Mouse (Mus musculus): ENCODE measurements around the gene Camk1d.

Camk1d gene

DNA sequence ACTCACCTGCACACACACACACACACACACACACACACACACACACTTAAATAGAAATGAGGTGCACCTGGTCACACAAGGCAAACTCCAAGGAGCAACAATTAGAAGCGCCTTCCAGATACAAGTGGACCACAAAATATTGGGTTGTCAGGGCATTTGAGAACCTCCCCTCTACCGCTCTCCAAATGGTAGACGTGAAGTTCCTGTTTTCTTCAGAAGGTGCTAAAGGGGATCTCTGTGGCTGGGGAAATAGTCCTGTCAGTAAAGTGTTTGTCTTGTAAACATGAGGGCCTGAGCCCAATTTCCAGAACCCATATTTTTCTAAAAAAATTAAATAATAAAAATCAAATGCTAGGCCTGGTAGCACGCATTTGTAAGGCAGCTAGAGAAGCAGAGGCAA is 4.4 kb downstream of the Camk1d start:
- DNase-seq (ENCODE audit: low read depth, low spot score) = no peak

DNA sequence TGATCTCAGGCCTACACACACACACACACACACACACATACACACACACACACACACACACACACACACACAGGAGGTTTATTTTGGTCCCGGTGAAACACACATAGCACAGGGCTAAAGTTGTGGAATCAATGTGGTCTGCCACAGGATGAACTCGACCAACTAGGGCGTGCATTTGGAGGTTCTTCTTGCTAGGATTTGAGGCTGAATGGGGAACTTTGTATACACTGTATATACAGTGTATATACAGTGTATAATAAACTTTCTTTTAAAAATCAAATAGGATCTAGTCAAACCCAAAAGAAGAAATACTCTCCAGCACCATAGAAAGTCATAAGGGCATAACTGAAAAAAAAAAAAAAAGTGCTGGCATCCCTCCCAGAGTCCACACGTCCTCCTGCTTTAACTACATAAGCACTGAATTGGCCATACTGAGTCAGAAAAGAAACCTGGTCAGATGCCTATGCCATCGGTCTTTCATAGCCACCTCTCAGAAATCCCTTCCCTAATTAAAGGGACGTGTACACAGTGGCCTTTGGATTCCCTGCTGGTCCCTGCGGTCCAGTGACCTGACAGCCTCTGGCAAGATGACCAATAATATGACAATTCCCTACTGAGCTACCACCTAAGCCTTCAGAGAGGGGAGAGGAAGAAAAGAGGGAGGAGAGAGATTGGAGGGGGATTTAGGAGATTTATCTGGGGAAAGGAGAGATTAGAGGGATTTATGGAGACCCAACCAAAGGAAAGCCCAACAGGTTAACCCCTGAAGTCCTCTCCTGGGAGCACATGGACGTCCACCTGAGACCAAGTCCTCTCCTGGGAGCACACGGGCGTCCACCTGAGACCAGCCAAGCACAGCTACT is 6.2 kb downstream of the Camk1d start:
- DNase-seq (ENCODE audit: low read depth, low spot score) = no peak

DNA sequence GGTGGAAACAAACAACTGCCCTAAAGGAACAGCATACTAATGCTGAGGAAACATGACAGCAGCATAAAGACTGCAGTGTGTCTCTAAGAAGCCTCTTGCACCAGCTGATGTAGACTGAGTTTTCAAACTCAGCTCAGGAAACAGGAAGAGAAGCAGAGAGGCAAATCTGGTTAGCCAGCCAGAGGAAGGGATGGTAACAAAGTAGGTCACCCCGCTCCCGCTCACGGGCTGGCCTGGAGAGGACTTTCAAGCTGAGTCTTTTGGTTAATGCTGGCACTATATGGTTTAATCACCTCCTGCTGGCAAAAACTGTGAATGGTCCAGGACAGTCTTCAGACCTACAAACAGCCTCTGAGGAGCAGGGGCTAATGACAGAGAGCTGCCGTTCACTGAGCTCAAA is 7.7 kb downstream of the Camk1d start:
- DNase-seq (ENCODE audit: low read depth, low spot score) = no peak

DNA sequence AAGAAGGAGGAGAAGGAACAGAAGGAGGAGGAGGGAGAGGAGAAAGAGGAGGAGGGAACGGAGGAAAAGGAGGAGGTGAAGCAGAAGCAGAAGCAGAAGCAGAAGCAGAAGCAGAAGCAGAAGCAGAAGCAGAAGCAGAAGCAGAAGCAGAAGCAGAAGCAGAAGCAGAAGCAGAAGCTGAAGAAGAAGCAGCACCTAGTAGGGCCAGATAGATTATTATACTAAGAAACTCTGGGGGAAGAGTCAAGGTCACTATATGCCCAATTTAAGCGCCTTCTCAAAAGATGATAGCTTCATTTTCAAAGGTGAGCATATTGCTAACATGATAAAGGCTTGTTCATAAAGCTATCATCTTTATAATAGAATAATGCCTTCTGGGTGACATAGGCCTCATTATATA is 11.9 kb downstream of the Camk1d start:
- DNase-seq (ENCODE audit: low read depth, low spot score) = no peak

DNA sequence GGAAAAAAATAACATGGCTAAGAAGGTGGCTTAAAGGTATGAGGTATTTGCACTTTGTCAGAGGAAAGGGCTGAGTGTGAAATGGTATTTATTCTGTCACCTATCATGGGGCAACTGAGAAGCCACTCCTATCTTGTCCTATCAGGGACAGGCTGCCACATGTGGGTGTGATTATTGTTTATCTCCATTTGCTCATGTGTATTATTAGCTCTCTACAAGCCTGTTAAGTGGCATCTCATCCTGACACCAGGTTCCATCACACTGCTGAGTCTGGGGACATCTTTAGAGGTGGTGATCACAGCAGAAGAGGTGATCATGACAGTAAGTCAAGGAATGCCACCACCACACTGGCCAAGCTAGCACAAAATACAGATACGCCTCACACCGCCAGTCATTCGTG is 13.4 kb downstream of the Camk1d start:
- no peak for DNase-seq (ENCODE audit: low read depth, low spot score)

DNA sequence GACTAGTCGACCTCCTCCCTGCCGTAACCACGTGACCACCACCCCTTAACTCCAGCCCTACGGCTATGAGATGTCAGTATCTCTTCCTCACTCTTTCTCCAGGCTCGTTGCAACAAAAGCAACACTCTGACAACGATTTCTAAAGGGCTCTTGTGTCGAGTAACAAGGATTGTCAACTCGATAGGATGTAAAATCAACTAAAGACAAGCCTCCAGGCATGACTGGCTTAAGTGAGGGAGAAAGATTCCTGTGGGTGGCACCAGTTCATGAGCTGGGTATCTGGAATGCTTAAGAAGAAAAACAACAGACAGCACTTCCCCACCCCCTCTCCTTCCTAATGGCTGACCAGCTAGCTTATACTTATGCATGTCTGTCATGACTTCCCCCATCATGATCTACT is 15.9 kb downstream of the Camk1d start:
- no peak for DNase-seq (ENCODE audit: low read depth, low spot score)

DNA sequence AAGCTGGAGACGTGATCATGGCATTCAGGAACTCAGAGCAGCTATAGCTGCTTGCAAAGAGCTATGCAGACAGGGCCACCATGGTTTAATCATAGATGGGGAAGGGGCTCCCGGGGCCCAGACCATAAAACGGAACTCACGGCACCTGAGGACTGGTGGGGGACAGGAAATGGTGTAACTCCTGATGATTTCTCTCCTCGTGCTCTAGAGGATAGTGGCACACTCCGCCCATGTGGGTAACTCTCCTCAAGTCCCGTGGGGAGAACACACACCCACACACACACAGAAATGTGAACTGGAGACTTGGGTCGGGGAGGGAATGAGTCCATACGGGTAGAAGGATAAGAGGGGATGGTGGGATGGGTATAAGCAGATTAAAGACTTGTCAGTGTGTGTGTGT is 20.2 kb downstream of the Camk1d start:
- DNase-seq (ENCODE audit: low read depth, low spot score) = no peak

DNA sequence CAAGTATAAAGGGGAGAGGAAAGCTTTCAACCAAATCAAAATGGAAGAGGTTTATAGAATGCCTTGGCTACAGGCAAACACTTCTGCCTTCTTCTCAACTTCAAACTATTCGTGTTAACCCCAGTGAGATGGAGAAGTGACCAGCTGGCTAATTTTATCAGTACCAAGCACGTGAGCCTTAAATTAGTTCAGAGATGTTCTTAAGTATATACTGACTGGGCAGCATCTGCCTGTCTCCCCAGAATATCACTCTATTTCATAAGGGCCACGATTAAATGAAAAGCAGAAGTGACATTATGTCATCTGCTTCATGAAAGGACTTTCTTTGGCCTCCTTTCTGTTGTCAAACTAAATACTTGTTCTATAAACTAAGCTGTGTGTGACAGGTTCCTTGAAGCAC is 22.6 kb downstream of the Camk1d start:
- no peak for DNase-seq (ENCODE audit: low read depth, low spot score)

DNA sequence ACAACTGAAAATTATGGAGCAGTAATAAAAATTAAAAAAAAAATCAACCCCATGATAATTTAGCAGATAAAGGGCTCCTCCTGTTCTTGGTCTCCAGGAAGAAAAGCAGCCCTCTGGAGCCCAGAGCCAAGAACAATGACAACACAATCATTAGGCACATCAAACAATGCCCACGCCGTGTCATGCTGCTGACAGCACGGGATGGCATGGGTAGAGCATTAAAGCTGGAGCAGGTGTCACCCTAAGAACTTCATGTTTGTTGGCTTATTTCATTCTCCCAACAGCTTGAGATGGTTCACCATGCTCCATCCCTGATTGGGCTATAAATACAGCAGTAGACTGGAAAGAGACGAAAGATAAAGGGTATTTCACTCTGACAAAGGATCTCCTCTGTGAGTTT is 30.9 kb downstream of the Camk1d start:
- DNase-seq (ENCODE audit: low read depth, low spot score) = no peak

DNA sequence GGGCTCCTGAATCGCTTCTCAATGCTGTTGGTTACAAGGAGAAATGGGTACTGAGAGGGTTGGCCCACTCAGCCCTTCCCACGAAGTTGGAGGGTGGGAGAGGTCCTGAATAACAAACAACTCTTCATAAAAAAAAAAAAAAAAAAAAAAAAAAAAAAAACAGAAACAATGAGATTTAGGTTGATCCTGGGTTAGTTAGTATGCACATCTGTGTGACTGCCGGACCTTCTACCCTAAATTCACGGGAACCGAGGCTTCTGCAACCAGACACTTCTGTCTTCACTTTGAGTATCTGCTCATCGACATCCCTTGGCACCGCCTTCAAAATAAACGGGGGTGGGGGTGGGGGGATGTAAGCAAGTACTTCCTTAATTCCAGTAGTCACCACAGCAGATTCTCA is 32.4 kb downstream of the Camk1d start:
- no peak for DNase-seq (ENCODE audit: low read depth, low spot score)

DNA sequence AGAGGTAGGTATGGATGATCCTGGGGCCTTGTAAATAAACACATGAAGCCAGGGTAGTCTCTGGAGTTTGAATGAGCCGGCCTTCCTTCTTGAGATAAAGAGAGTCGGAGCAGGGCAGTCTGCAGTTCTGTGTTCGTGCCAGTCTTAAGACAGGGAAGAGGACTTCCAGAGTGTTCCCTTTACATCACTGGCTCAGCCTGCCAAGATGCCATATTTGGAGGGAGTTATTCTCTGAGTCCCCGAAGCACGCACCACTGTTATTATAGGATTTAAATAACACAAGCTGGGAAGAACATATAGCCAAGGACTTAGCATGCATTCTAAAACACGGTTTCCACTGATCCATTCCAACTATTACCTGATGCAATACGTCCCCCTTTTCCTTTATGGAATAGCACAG is 33.0 kb downstream of the Camk1d start:
- DNase-seq (ENCODE audit: low read depth, low spot score) = no peak

DNA sequence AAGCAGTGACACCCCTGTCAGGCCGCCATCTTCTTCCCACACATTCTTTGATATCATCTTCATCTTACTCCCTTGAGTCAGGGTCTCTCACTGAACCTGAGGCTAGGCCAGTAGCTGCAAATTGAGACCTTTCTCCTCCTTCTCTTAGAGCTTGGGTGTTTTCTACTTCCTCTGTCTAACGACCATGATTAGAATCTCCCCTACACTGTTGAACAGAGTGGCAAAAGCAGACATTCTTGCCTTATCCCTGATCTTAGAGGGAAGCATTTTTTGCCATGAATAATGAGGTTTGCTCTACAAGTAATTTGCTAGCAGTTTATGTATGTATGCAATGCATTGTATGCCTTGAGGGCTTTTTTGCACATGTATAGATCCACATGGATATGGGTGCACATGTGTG is 35.3 kb downstream of the Camk1d start:
- no peak for DNase-seq (ENCODE audit: low read depth, low spot score)

DNA sequence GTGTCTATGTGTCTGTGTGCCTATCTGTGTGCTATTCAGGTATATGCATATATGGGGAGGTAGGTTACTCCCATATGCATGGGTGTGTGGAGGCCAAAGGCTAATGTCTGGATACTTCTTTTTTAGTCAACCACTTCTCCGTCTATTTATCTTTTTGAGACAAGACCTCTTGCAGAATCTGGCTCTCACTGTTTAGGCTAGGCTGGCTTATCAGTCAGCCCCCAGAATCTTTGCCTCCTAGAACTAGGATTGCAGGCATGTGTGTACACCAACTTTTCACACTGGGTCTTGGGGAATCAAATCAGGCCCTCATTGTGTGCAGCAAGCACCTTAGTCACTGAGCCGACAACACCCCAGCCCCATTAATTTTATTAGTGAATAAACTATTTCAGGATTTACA is 36.8 kb downstream of the Camk1d start:
- DNase-seq (ENCODE audit: low read depth, low spot score) = no peak

DNA sequence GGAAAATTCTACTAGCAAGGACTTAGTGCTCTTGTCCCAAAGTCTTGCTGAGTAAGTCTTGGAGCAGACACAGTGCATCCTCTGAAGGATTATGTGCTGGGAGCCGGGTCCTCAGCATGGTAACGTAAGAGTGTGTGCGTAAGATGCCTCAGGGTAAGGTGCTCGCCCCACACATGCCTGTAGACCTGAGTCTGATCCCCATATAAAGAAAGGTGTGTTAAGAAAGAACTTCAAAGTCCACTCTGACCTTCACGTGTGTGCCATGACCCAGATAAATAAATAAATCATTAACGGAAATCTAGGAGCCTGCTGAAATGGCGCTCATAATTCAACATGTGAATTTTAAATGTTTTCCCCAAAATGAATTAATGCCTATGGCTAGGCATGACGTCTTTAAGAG is 37.5 kb downstream of the Camk1d start:
- no peak for DNase-seq (ENCODE audit: low read depth, low spot score)

DNA sequence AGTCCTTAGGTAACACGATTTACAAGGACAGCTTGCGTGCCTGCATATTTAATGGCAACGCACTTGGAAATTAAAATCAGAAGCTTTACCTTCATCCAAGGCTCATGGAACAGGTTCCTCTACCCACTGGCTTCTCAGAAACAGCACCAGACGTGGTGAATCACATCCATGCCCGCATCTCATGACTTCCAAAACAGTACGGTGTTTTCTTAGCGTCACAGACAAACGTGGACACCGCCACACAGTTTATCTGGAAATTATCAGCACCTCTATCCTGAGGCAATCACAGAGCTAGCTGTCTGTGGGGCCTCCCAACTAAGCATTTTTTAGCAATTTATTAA is 38.2 kb downstream of the Camk1d start:
- no peak for DNase-seq (ENCODE audit: low read depth, low spot score)

DNA sequence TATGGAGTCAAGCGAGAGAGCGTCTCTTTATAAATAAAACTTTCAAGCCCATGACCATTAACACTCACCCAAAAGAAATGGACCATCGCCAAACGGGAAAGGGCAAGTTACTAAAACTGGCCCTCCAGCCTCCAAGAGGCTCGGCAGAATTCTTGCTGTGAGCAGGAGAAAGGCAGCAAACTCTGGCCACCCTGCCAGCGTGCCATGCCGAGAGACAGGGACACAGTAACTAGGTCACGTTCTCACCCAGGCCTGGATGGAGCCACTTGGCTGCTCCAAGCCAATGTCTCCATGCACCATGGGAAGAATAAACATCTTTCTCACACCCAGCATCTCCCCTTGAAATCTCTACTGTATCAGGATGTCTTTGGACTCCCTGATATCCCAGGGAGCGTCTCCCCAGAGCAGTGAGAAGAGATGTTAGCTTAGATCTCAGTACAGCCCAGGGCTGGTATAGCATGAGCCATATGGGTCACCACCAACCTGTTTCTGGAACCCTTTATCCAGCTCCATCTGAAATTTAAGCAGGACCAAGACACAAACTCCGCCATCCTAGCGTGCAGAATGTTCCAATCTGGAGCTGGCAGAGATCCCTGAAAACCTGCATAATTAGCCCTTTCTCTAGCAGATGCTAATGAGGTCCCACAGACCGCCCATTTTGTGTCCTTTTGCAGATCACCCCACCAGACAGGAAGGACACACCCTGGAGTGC is 38.7 kb downstream of the Camk1d start:
- DNase-seq (ENCODE audit: low read depth, low spot score) = no peak

DNA sequence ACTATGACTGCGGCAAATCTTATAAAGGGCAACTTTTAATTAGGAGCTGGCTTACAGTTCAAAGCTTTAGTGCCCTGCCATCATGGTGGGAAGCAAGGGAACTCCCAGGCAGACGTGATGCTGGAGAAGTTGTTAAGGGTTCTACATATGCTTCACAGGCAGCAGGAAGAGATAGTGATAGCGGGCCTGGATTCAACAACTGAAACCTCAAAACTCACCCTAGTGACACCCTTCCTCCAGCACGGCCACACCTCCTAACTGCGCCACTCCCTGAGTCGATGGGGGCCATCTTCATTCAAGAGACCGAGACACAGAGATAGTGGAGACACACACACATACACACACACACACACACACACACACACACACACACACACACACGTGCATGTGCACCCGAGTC is 39.8 kb downstream of the Camk1d start:
- DNase-seq (ENCODE audit: low read depth, low spot score) = no peak

DNA sequence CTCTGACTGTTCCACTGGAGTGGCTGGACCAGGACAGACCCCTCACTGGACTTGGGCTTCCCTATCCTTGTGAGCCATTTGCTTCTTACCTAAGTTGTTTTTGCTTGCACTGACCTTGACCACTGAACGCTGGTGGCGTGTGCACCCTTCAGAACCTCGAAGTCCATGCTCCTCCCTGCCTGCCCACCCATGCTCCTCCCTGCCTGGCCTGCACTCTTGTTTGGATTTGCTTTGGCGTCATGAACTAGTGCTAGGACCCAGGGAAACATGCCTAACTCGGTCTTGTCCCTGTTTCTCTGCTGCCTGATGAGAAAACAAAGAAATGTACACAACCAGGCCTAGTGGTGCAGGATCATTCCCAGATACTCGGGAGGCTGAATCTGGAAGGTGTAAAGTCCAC is 40.5 kb downstream of the Camk1d start:
- no peak for DNase-seq (ENCODE audit: low read depth, low spot score)

DNA sequence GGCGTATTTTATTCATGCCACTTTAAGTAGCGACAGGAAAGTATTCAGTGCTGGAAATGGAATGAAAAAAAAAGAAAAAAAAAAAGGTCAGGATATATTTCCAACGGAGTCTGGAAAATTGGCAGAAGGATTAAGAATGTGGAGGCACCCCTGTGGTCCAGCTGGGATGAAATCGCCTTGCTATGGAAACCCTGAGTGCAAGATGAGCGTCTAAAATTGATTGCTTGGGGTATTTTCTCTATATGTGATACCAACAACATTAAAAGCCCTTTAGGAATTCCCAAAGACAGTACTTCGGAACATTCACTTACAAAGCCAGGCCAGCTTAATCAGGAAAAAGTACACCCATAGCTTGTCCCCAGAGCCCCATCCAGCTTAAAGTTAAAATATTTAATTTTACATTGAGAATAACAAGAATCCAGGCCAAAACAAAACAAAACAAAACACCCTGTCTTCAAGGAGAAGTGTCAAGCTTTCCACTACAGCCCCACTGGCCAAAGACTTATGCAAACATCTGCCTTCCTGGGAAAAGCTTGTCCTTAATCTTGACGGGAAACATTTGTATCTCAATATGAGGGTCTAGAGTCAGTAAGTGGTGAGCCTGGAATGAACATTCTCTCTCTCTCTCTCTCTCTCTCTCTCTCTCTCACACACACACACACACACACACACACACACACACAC is 41.3 kb downstream of the Camk1d start:
- no peak for DNase-seq (ENCODE audit: low read depth, low spot score)

DNA sequence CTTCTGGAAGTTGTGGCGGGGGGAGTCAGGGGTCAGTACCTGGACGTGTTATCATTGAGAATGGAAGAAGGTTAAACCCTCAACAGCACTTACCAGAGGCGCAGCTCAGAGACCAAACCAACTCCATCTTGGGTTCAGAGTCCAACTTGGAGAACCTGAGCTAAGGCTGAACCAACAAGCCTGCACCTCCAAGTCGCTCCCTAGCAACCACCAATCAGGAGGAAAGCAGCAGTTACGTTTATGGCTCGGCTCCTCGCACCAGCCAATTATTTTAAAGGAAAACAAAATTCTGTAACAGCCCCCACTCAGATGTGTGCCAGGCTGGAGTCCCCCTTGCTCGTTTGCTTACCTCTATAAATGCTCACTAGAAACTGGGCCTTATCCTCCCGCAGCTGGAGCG is 44.2 kb downstream of the Camk1d start:
- no peak for DNase-seq (ENCODE audit: low read depth, low spot score)

DNA sequence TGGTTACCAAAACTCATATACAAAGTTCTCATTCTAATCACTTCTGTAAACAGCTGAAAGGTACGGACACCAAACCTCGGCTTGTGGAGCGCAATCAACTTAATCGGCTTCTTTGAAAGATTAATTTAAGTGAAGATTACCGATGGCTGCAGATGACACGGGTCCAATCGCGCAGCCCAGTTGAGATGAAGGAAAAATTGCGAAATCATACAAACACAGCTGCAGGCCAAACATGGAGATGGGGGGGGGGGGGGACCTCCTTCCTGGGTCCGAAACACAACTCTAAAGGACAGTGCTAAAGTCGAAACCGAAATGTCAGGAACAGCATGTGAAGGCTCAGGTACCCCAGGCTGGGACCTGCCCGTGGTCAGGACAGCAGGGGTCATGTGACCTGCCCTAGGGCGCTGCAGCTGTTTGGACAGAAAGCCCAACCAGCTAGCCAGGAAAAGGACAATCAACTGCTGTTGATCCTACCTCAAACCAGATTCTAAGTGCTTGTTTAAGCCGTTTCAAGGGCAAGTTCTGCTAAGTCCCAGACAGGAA is 44.7 kb downstream of the Camk1d start:
- no peak for DNase-seq (ENCODE audit: low read depth, low spot score)

DNA sequence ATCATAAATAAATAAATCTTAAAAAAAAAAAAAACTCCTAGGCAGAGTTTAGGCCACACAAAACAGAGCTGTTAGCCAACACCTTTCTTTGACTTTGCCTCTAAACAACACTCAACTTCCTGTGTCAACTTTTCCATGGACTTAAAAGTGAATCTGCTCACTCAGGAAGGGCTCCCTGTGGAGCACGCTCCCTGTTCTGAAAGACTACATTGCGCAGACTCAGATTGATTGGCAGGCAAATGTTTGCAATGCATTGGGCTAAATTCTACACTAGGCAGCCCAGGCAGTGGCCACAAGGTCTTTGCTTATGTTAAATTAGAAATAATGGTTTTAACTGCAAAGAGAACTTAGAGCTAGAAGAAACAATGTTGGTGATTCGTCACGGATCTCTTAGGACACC is 45.4 kb downstream of the Camk1d start:
- DNase-seq (ENCODE audit: low read depth, low spot score) = no peak

DNA sequence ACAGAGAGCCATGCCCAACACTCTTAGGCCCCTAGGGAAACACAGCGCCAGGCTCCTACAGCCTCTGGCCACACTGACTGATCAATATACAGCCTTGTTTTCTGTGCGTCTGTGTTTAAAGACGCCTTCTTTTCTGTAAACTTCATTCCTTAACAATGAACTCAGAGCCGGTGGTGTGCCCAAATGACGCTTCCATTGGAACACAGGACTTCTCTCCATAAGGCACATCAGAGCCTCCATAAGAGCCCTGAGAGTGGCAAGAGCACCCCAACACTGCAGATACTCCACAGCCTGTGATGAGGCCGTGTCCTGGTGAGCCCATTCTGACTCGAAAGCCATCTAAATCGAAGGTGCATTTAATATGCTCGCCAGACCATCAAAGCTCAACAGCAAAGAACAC is 50.8 kb downstream of the Camk1d start:
- no peak for DNase-seq (ENCODE audit: low read depth, low spot score)

Data from embryo, embryonic 11.5 days (tissue).